Mouse (Mus musculus): ENCODE data around the gene Thsd4. TPM values are rescaled to one million over a fixed set of nuclear protein-coding genes. Genes with fewer than 3 reads are reported as not detected.

Thsd4 gene
- polyA plus RNA-seq, 1 experiment = 4.3 TPM

DNA sequence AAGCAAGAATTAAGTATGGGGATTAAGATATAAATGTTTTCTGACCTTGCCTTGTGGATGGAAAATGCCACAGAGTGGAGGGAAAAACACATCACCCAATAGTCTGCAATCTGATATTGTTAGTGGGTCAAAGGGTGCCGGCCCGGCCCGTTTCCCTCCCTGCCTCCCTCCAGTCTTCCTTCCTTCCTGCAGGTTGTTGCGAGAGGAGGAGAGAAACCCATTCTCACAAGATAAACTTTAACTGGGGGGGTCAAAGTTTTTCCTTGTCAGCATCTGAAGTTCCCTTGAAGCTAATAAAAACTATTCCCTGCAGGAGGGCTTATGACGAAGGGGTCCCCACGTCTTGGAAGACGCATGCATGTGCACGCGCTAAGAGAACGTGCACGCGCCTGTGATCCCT lies 8.5 kb upstream of the Thsd4 start:
- no peak for TF ChIP-seq POLR2A (IDR thresholded peaks at IDR 0.05; ENCODE audit: control insufficient read depth, extremely low read depth, insufficient read depth, low read length, poor library complexity)
- no peak for TF ChIP-seq CTCF (IDR thresholded peaks at IDR 0.05; ENCODE audit: borderline replicate concordance, control insufficient read depth, extremely low read depth, insufficient read depth, low read length, poor library complexity)
- H3K4me1 ChIP-seq (replicated peaks; ENCODE audit: control insufficient read depth, insufficient read depth, low read length) = no peaks in the 10 kb centered on the region
- WGBS = 79% methylated on average over 12 of the region's 12 CpGs
- no peak overlapping the region for H3K27ac ChIP-seq (ENCODE audit: control insufficient read depth, insufficient read depth, low read length)
- DNase-seq = no peak
- H3K36me3 ChIP-seq (ENCODE audit: control insufficient read depth, insufficient read depth, low read length) = no peaks in the 10 kb centered on the region
- no peak overlapping the region for H3K4me3 ChIP-seq (ENCODE audit: control insufficient read depth, insufficient read depth, low read length)
- H3K27me3 ChIP-seq (ENCODE audit: control insufficient read depth, insufficient read depth, low read length) = no peaks in the 10 kb centered on the region

- Histone ChIP-seq H3K36me3 (ENCODE audit: control insufficient read depth, insufficient read depth, low read length) (no peaks in the 10 kb centered on the region), H3K27me3 (ENCODE audit: control insufficient read depth, insufficient read depth, low read length) (no peaks in the 10 kb centered on the region), H3K4me1 (replicated peaks; ENCODE audit: control insufficient read depth, insufficient read depth, low read length) (no peaks in the 10 kb centered on the region), H3K27ac (ENCODE audit: control insufficient read depth, insufficient read depth, low read length) (no peak overlapping the region), H3K4me3 (ENCODE audit: control insufficient read depth, insufficient read depth, low read length) (no peak overlapping the region)
- no peak for DNase-seq
- TF ChIP-seq POLR2A (IDR thresholded peaks at IDR 0.05; ENCODE audit: control insufficient read depth, extremely low read depth, insufficient read depth, low read length, poor library complexity) (no peak), CTCF (IDR thresholded peaks at IDR 0.05; ENCODE audit: borderline replicate concordance, control insufficient read depth, extremely low read depth, insufficient read depth, low read length, poor library complexity) (no peak)
- 85% methylated on average over 10 of the region's 10 CpGs for WGBS
Observed at GRCm38 (mm10) chr9:60529348-60530243, 7.8 kb upstream of the Thsd4 start.

- H3K4me3 ChIP-seq (ENCODE audit: control insufficient read depth, insufficient read depth, low read length) = no peak overlapping the region
- TF ChIP-seq POLR2A (IDR thresholded peaks at IDR 0.05; ENCODE audit: control insufficient read depth, extremely low read depth, insufficient read depth, low read length, poor library complexity) (no peak), CTCF (IDR thresholded peaks at IDR 0.05; ENCODE audit: borderline replicate concordance, control insufficient read depth, extremely low read depth, insufficient read depth, low read length, poor library complexity) (no peak)
- 78% methylated on average over 3 of the region's 3 CpGs for WGBS
- H3K36me3 ChIP-seq (ENCODE audit: control insufficient read depth, insufficient read depth, low read length) = no peaks in the 10 kb centered on the region
- H3K4me1 ChIP-seq (replicated peaks; ENCODE audit: control insufficient read depth, insufficient read depth, low read length) = no peaks in the 10 kb centered on the region
- no peak for DNase-seq
- no peaks in the 10 kb centered on the region for H3K27me3 ChIP-seq (ENCODE audit: control insufficient read depth, insufficient read depth, low read length)
- H3K27ac ChIP-seq (ENCODE audit: control insufficient read depth, insufficient read depth, low read length) = no peak overlapping the region
Observed at GRCm38 (mm10) chr9:60528269-60528668, 6.4 kb upstream of the Thsd4 start.

- no peak for TF ChIP-seq POLR2A (IDR thresholded peaks at IDR 0.05; ENCODE audit: control insufficient read depth, extremely low read depth, insufficient read depth, low read length, poor library complexity)
- no peak for TF ChIP-seq CTCF (IDR thresholded peaks at IDR 0.05; ENCODE audit: borderline replicate concordance, control insufficient read depth, extremely low read depth, insufficient read depth, low read length, poor library complexity)
- Histone ChIP-seq H3K4me1 (replicated peaks; ENCODE audit: control insufficient read depth, insufficient read depth, low read length) (no peaks in the 10 kb centered on the region), H3K36me3 (ENCODE audit: control insufficient read depth, insufficient read depth, low read length) (no peaks in the 10 kb centered on the region), H3K27ac (ENCODE audit: control insufficient read depth, insufficient read depth, low read length) (no peak overlapping the region), H3K27me3 (ENCODE audit: control insufficient read depth, insufficient read depth, low read length) (no peaks in the 10 kb centered on the region), H3K4me3 (ENCODE audit: control insufficient read depth, insufficient read depth, low read length) (no peak overlapping the region)
- no peak for DNase-seq
- WGBS = 93% methylated on average over 2 of the region's 2 CpGs
Observed at GRCm38 (mm10) chr9:60527836-60528235, 6.0 kb upstream of the Thsd4 start.

- 77% methylated on average over 5 of the region's 5 CpGs for WGBS
- no peaks in the 10 kb centered on the region for H3K36me3 ChIP-seq (ENCODE audit: control insufficient read depth, insufficient read depth, low read length)
- TF ChIP-seq CTCF (IDR thresholded peaks at IDR 0.05; ENCODE audit: borderline replicate concordance, control insufficient read depth, extremely low read depth, insufficient read depth, low read length, poor library complexity) (no peak), POLR2A (IDR thresholded peaks at IDR 0.05; ENCODE audit: control insufficient read depth, extremely low read depth, insufficient read depth, low read length, poor library complexity) (no peak)
- no peak for DNase-seq
- no peaks in the 10 kb centered on the region for H3K27me3 ChIP-seq (ENCODE audit: control insufficient read depth, insufficient read depth, low read length)
- no peak overlapping the region for H3K4me3 ChIP-seq (ENCODE audit: control insufficient read depth, insufficient read depth, low read length)
- H3K27ac ChIP-seq (ENCODE audit: control insufficient read depth, insufficient read depth, low read length) = no peak overlapping the region
- no peaks in the 10 kb centered on the region for H3K4me1 ChIP-seq (replicated peaks; ENCODE audit: control insufficient read depth, insufficient read depth, low read length)
Observed at GRCm38 (mm10) chr9:60527051-60527450, 5.2 kb upstream of the Thsd4 start.

DNA sequence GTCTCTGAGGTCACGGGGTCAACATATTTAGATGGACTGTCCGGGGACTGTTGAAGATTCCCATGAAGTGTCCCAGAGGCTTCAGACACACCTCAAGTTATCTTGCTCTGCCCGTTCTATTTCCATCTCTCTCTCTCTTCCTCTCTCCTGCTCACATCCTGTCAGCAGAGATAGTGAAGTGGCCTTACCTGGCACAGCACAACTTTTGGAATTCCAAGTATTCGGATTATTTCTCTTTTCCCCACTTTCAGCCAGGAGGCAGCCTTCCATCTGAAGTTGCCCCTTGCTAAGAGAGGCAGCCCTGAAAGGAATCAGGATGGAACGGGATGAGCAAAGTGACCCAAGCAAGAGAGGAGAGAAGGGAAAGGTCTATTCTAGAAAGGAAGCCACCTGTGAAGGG lies 4.3 kb upstream of the Thsd4 start:
- no peak overlapping the region for H3K27ac ChIP-seq (ENCODE audit: control insufficient read depth, insufficient read depth, low read length)
- TF ChIP-seq POLR2A (IDR thresholded peaks at IDR 0.05; ENCODE audit: control insufficient read depth, extremely low read depth, insufficient read depth, low read length, poor library complexity) (no peak), CTCF (IDR thresholded peaks at IDR 0.05; ENCODE audit: borderline replicate concordance, control insufficient read depth, extremely low read depth, insufficient read depth, low read length, poor library complexity) (no peak)
- H3K27me3 ChIP-seq (ENCODE audit: control insufficient read depth, insufficient read depth, low read length) = peaks cover 3% of the 10 kb centered on the region; the same call in 1 of the 2 replicates
- no peak overlapping the region for H3K4me3 ChIP-seq (ENCODE audit: control insufficient read depth, insufficient read depth, low read length)
- WGBS = 84% methylated on average over 5 of the region's 5 CpGs
- no peaks in the 10 kb centered on the region for H3K36me3 ChIP-seq (ENCODE audit: control insufficient read depth, insufficient read depth, low read length)
- DNase-seq = no peak
- 0 out of 2 replicates have a peak, but pooled peaks cover 2% of the 10 kb centered on the region for H3K4me1 ChIP-seq (replicated peaks; ENCODE audit: control insufficient read depth, insufficient read depth, low read length)
